Mouse (Mus musculus) kidney, adult 2 months (tissue): ENCODE results near the gene Atp2b2. TPM values are rescaled to one million over a fixed set of nuclear protein-coding genes. Genes with fewer than 3 reads are reported as not detected.
A peak's percentile ranks its signal among the peaks of the same experiment; 100 is the strongest.

Source experiments
- DNase-seq: peaks from one replicate; pipeline ENCODE4 v3.0.0; 2021
- H3K27ac ChIP-seq: fragments of 200-500 bp; 2 replicates; pipeline ENCODE4 v1.5.1; 2012; ENCODE audit warnings: low read depth, low read length, control low read depth, inconsistent platforms; ENCODE audit not compliant: insufficient read depth
- H3K27me3 ChIP-seq: fragments of 200-500 bp; replicated peaks from 2 replicates; pipeline ENCODE4 v1.6.1; 2012; ENCODE audit warnings: mild to moderate bottlenecking, moderate library complexity, low read length, inconsistent platforms; ENCODE audit not compliant: control insufficient read depth, insufficient read depth
- H3K36me3 ChIP-seq: fragments of 200-500 bp; 2 replicates; pipeline ENCODE4 v1.6.1; 2012; ENCODE audit warnings: mild to moderate bottlenecking, moderate library complexity, low read length, inconsistent platforms; ENCODE audit not compliant: control insufficient read depth, insufficient read depth
- H3K4me1 ChIP-seq: fragments of 200-500 bp; 2 replicates; pipeline ENCODE4 v1.6.1; 2011; ENCODE audit warnings: low read length; ENCODE audit not compliant: control insufficient read depth, insufficient read depth
- H3K4me3 ChIP-seq: fragments of 200-500 bp; 2 replicates; pipeline ENCODE4 v1.5.1; 2011; ENCODE audit warnings: mild to moderate bottlenecking, low read depth, low read length, control low read depth; ENCODE audit not compliant: insufficient read depth
- CTCF ChIP-seq: fragments of 200-500 bp; conservative IDR thresholded peaks from 2 replicates; pipeline ENCODE4 v1.5.1; 2011; ENCODE audit warnings: low read depth, mild to moderate bottlenecking, control low read depth, low read length, moderate library complexity, mixed read lengths; ENCODE audit not compliant: insufficient read depth, insufficient read length
- POLR2A ChIP-seq: fragments of 200-500 bp; IDR thresholded peaks from one replicate; pipeline ENCODE4 v1.6.1; 2011; ENCODE audit warnings: low read depth, low read length, control low read depth
- WGBS: fragments of 180-500 bp; shearing (Covaris S2); methylation state at CpG from one replicate; pipeline ENCODE4 v1.1.7; 2018; 5-methylcytosine and 5-hydroxymethylcytosine counted together
- polyA plus RNA-seq: library from polyadenylated mRNA; depleted of rRNA; stranded (reverse); fragments of >200 nt; gene quantifications from 2 replicates; pipeline ENCODE4 v1.2.3, GENCODE M21; 2012

Atp2b2 gene
- polyA plus RNA-seq, 1 experiment: 0.84 TPM

- no peak for TF ChIP-seq CTCF
- TF ChIP-seq POLR2A: no peak
- DNase-seq: no peak
- Histone ChIP-seq H3K4me1 (no peaks in the 10 kb centered on the region), H3K27me3 (no peaks in the 10 kb centered on the region), H3K36me3 (no peaks in the 10 kb centered on the region), H3K4me3 (no peak overlapping the region), H3K27ac (no peak overlapping the region)
- 71% methylated on average over 8 of the region's 8 CpGs for whole genome bisulfite sequencing
These were observed 107.7 kb downstream of the Atp2b2 start for GRCm38 (mm10) chr6:113934692-113935091.

- H3K27ac ChIP-seq: no peak overlapping the region
- H3K4me1 ChIP-seq: no peaks in the 10 kb centered on the region
- no peaks in the 10 kb centered on the region for H3K27me3 ChIP-seq
- no peak for DNase-seq
- TF ChIP-seq POLR2A: no peak
- TF ChIP-seq CTCF: no peak
- no peaks in the 10 kb centered on the region for H3K36me3 ChIP-seq
- no peak overlapping the region for H3K4me3 ChIP-seq
- 77% methylated on average over 14 of the region's 14 CpGs for WGBS
These were observed 108.9 kb downstream of the Atp2b2 start for GRCm38 (mm10) chr6:113933261-113934151.

DNA sequence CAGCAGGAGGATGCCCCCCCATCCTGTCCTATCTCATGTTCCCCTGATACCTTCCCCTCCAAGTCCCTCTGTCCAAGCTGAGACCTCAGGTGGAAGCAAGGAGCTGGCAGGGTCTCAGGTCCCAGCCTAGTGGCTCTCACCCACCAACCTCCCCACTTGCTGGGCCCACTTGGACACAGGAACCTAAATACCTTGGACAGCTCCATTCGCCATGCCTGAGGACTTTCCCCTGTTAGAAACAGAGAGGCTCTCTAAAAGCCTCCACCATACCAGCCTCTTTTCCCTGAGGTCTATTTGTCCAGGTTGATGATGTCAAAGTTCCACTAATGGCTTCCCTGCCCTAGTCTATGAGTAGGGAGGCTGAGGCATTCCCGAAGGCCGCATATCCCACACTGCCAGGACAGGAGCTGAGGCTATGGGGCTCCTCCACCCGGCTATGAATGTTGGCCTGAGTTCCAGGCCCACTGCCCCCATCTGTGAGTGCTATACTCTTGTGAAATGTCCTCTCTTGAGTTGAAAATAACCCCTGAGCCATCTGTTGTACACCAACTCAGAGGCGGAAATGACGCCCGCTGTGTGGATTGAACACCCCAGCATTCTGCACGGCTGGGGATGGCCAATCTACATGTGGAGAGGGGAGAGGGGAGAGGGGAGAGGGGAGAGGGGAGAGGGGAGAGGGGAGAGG lies 113.1 kb downstream of the Atp2b2 start:
- no peak for DNase-seq
- 78% methylated on average over 8 of the region's 8 CpGs for WGBS

GRCm38 (mm10) chr6:113923249-113923648 lies 119.2 kb downstream of the Atp2b2 start:
- WGBS: 89% methylated on average over 4 of the region's 4 CpGs
- Histone ChIP-seq H3K36me3 (no peaks in the 10 kb centered on the region), H3K4me3 (no peak overlapping the region), H3K27me3 (no peaks in the 10 kb centered on the region), H3K27ac (no peak overlapping the region), H3K4me1 (no peaks in the 10 kb centered on the region)
- no peak for DNase-seq
- TF ChIP-seq POLR2A (no peak), CTCF (no peak)

More for the DNA sequence above, 113.1 kb downstream of the Atp2b2 start:
- no peak for TF ChIP-seq POLR2A
- no peak for TF ChIP-seq CTCF
- no peaks in the 10 kb centered on the region for H3K36me3 ChIP-seq
- no peak overlapping the region for H3K27ac ChIP-seq
- H3K4me1 ChIP-seq: no peaks in the 10 kb centered on the region
- no peak overlapping the region for H3K4me3 ChIP-seq
- H3K27me3 ChIP-seq: no peaks in the 10 kb centered on the region

- 55% methylated on average over 5 of the region's 5 CpGs for WGBS
These were observed 121.9 kb downstream of the Atp2b2 start for GRCm38 (mm10) chr6:113920466-113920865.

GRCm38 (mm10) chr6:113912753-113913152 lies 129.7 kb downstream of the Atp2b2 start:
- Histone ChIP-seq H3K27ac (no peak overlapping the region), H3K36me3 (no peaks in the 10 kb centered on the region), H3K4me1 (no peaks in the 10 kb centered on the region), H3K27me3 (no peaks in the 10 kb centered on the region), H3K4me3 (no peak overlapping the region)
- 62% methylated on average over 3 of the region's 3 CpGs for WGBS
- DNase-seq: no peak
- no peak for TF ChIP-seq POLR2A
- no peak for TF ChIP-seq CTCF

More at GRCm38 (mm10) chr6:113920466-113920865, 121.9 kb downstream of the Atp2b2 start:
- DNase-seq: no peak
- Histone ChIP-seq H3K4me1 (no peaks in the 10 kb centered on the region), H3K27ac (no peak overlapping the region), H3K36me3 (no peaks in the 10 kb centered on the region), H3K27me3 (no peaks in the 10 kb centered on the region), H3K4me3 (no peak overlapping the region)
- no peak for TF ChIP-seq CTCF
- TF ChIP-seq POLR2A: no peak

GRCm38 (mm10) chr6:113911094-113911493 lies 131.3 kb downstream of the Atp2b2 start:
- H3K27me3 ChIP-seq: no peaks in the 10 kb centered on the region
- H3K4me1 ChIP-seq: no peaks in the 10 kb centered on the region
- DNase-seq: no peak
- no peak overlapping the region for H3K4me3 ChIP-seq
- no peak overlapping the region for H3K27ac ChIP-seq
- H3K36me3 ChIP-seq: no peaks in the 10 kb centered on the region
- 77% methylated on average over 16 of the region's 16 CpGs for WGBS
- no peak for TF ChIP-seq POLR2A
- peak; percentile 26; the same call in 1 of the 2 replicates for TF ChIP-seq CTCF
